Comparison of ENCODE assay signal across 8 mouse cellular contexts in genomic region chr17:83997778-83998177, GRCm38 (mm10).
DNase-seq lines count a peak whose midpoint lies in the region; ATAC-seq and TF ChIP-seq lines count a peak whose summit lies in the region.
"Had no signal": no experiment of that assay in that cellular context is flagged by ENCODE, and none has a peak within 500 bp of the region (broad histone marks: within the 10 kb centered on the region; RNA-seq: fewer than 3 reads in every experiment).

No protein-coding gene starts in this region.

- no peak overlapping the region for H3K9ac ChIP-seq in embryonic facial prominence, embryonic 14.5 days (ENCODE audit: low read depth, low read length)
- no peak overlapping the region for H3K9ac ChIP-seq in liver, adult 2 months (ENCODE audit: low read depth, low read length)
- H3K9ac ChIP-seq: heart, embryonic 13.5 days had no signal

- WGBS in embryonic facial prominence, embryonic 14.5 days = 90% methylated on average over 11 of the region's 11 CpGs
- WGBS in liver, adult 2 months = 83% methylated on average over 11 of the region's 11 CpGs

- no peaks in the 10 kb centered on the region for H3K79me2 ChIP-seq in liver, adult 2 months (ENCODE audit: control insufficient read depth, insufficient read depth, low read length)

- no peaks in the 10 kb centered on the region for H3K9me3 ChIP-seq in embryonic facial prominence, embryonic 14.5 days (ENCODE audit: control insufficient read depth, low read length)
- H3K9me3 ChIP-seq: heart, embryonic 13.5 days had no signal

- no peak overlapping the region for H3K27ac ChIP-seq in embryonic facial prominence, embryonic 14.5 days (replicated peaks; ENCODE audit: low read depth, low read length)
- H3K27ac ChIP-seq in liver, adult 2 months (replicated peaks; ENCODE audit: insufficient read depth, low read depth, low read length) = no peak overlapping the region
- H3K27ac ChIP-seq: heart, embryonic 13.5 days had no signal

- peak; percentile 85 for TF ChIP-seq CTCF in liver, adult 2 months (IDR thresholded peaks at IDR 0.05; ENCODE audit: low read depth, low read length)

- ATAC-seq in CD4-positive, CD25-positive, alpha-beta regulatory T cell, adult 4 months = peak; percentile 73
- no peak for ATAC-seq in embryonic facial prominence, embryonic 14.5 days (ENCODE audit: low read depth)

- no peaks in the 10 kb centered on the region for H3K36me3 ChIP-seq in embryonic facial prominence, embryonic 14.5 days (ENCODE audit: control insufficient read depth, insufficient read depth, low read length)
- no peaks in the 10 kb centered on the region for H3K36me3 ChIP-seq in liver, adult 2 months (ENCODE audit: control insufficient read depth, insufficient read depth, low read length)
- H3K36me3 ChIP-seq: heart, embryonic 13.5 days had no signal

- no peak overlapping the region for H3K4me3 ChIP-seq in embryonic facial prominence, embryonic 14.5 days (ENCODE audit: low read depth, low read length)
- no peak overlapping the region for H3K4me3 ChIP-seq in liver, adult 2 months (ENCODE audit: insufficient read depth, low read depth, low read length)
- H3K4me3 ChIP-seq: heart, embryonic 13.5 days had no signal

- H3K4me1 ChIP-seq in embryonic facial prominence, embryonic 14.5 days (ENCODE audit: control insufficient read depth, insufficient read depth, low read length) = peaks cover 3% of the 10 kb centered on the region; the same call in 1 of the 2 replicates
- H3K4me1 ChIP-seq in liver, adult 2 months (ENCODE audit: control insufficient read depth, insufficient read depth, low read length) = no peaks in the 10 kb centered on the region
- H3K4me1 ChIP-seq: heart, embryonic 13.5 days had no signal

- H3K27me3 ChIP-seq in embryonic facial prominence, embryonic 14.5 days (replicated peaks; ENCODE audit: control insufficient read depth, insufficient read depth, low read length) = no peaks in the 10 kb centered on the region
- no peaks in the 10 kb centered on the region for H3K27me3 ChIP-seq in liver, adult 2 months (ENCODE audit: control insufficient read depth, insufficient read depth, low read length)

- peak; percentile 73 for DNase-seq in MN1 (ENCODE audit: low spot score)
- DNase-seq in embryonic facial prominence, embryonic 14.5 days (ENCODE audit: low spot score) = peak; percentile 39
- peak; percentile 82 for DNase-seq in kidney, adult 9 months
- peak; percentile 45 for DNase-seq in liver, adult 2 months (ENCODE audit: extremely low read depth, low read depth, low spot score)
- DNase-seq in right cerebral cortex, adult 2 months (ENCODE audit: low spot score in 2 of 2) = peak; percentile 43 to 54
- peak; percentile 93 for DNase-seq in thymus, postnatal 4 days

- TF ChIP-seq POLR2A in liver, adult 2 months (IDR thresholded peaks at IDR 0.05; ENCODE audit: extremely low read depth, insufficient read depth, low read length) = no peak

- H3K4me2 ChIP-seq in embryonic facial prominence, embryonic 14.5 days (ENCODE audit: low read depth, low read length) = no peak overlapping the region
- H3K4me2 ChIP-seq: heart, embryonic 13.5 days had no signal

Comparison
In these comparisons a context has a peak if more than half of its experiments do, and no peak if none do; other contexts are left out.
1. DNase-seq: peak in every context shown above with its lines; median percentile 93 in thymus, postnatal 4 days; 82 in kidney, adult 9 months; 73 in MN1; 48 in right cerebral cortex, adult 2 months; 45 in liver, adult 2 months; 39 in embryonic facial prominence, embryonic 14.5 days.